Mouse (Mus musculus): Measurements from ENCODE around the gene Cyb561d2.

- TF ChIP-seq CTCF (IDR thresholded peaks at IDR 0.05; ENCODE audit: low read depth, low read length): no peak
- no peak for TF ChIP-seq TAL1 (conservative IDR thresholded peaks at IDR 0.05; ENCODE audit: low read depth, low read length)
- no peak for TF ChIP-seq GATA1 (IDR thresholded peaks at IDR 0.05; ENCODE audit: borderline replicate concordance, low read length)
Measured at GRCm38 (mm10) chr9:107581584-107581983, 39.6 kb upstream of the Cyb561d2 start.

Data from G1E (cell line).